Mouse (Mus musculus) heart, postnatal 0 days (tissue): Measurements from ENCODE around the gene Wdr83.

Source experiments
- CTCF ChIP-seq: IDR thresholded peaks from 2 replicates; pipeline ENCODE4 v1.5.1; 2016; ENCODE audit warnings: antibody characterized with exemption, control low read depth, low read depth
- EP300 ChIP-seq: IDR thresholded peaks from 2 replicates; pipeline ENCODE4 v1.6.1; 2016; ENCODE audit warnings: antibody characterized with exemption, low read depth

DNA sequence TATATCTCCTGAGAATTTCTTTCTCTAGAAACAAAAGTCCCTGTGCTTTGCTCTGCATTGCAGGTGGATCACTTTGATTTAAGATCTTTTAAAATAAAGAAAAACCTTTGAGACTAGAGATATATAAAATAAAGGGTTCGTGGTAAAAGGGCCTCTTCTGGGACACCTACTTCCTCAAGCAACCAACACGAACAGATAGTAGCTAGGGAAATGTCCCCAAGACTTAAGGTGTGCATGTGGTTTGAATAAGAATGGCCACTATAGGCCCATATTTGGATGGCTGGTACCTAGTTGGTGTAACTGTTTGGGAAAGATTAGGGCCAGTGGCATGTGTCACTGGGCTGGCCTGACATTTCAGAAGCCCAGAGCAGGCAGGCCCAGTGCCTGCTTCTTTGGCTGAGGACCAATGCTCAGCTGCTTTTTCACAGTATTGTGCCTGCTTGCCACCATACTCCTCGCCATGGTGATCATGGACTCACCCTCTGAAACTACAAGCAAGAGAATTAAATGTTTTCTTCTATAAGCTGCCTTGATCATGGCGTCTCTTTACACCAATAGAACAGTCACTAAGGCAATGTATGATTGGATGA is 19.1 kb upstream of the Wdr83 start:
- TF ChIP-seq EP300 (no peak), CTCF (no peak)
